Mouse (Mus musculus) myocyte (in vitro differentiated cells): ENCODE measurements around the gene Ptprd. TPM values are rescaled to one million over a fixed set of nuclear protein-coding genes. Genes with fewer than 3 reads are reported as not detected.

ENCODE experiments used
- H3K27me3 ChIP-seq: one replicate; pipeline ENCODE4 v1.6.1; 2011; ENCODE audit not compliant: control insufficient read depth, insufficient read depth, insufficient read length
- H3K36me3 ChIP-seq: one replicate; pipeline ENCODE4 v1.6.1; 2011; ENCODE audit not compliant: control insufficient read depth, insufficient read depth
- H3K4me2 ChIP-seq: one replicate; pipeline ENCODE4 v1.6.1; 2011; ENCODE audit warnings: low read depth, control low read depth
- H3K4me3 ChIP-seq: one replicate; pipeline ENCODE4 v1.5.1; 2011; ENCODE audit warnings: mild to moderate bottlenecking, control low read depth, moderate library complexity
- H3K79me2 ChIP-seq: one replicate; pipeline ENCODE4 v1.6.1; 2011; ENCODE audit not compliant: control insufficient read depth, insufficient read depth
- H3ac ChIP-seq: one replicate; pipeline ENCODE4 v1.6.1; 2011; ENCODE audit not compliant: control insufficient read depth, insufficient read length
- CEBPB ChIP-seq: IDR thresholded peaks from 2 replicates; pipeline ENCODE4 v1.6.1; 2011; ENCODE audit warnings: mild to moderate bottlenecking, moderate library complexity; ENCODE audit not compliant: poor library complexity, insufficient read depth, severe bottlenecking
- E2F4 ChIP-seq: IDR thresholded peaks from one replicate; pipeline ENCODE4 v1.6.1; 2011; ENCODE audit warnings: mild to moderate bottlenecking, control low read depth, moderate library complexity; ENCODE audit not compliant: insufficient read depth
- MAX ChIP-seq: IDR thresholded peaks from one replicate; pipeline ENCODE4 v1.6.1; 2011; ENCODE audit warnings: low read depth, mild to moderate bottlenecking, control low read depth
- MYOD1 ChIP-seq, 3 experiments: IDR thresholded peaks; one replicate each; pipeline ENCODE4 v1.6.1; 2011; ENCODE audit warnings: control low read depth in 2 of 3, low read depth in 2 of 3, mild to moderate bottlenecking in 2 of 3, moderate library complexity in 1 of 3; ENCODE audit not compliant: insufficient read length in 2 of 3, control insufficient read depth in 1 of 3
- MYOG ChIP-seq, 3 experiments: IDR thresholded peaks; one replicate each; pipeline ENCODE4 v1.6.1; 2011; ENCODE audit warnings: control low read depth in 2 of 3, low read depth in 2 of 3, mild to moderate bottlenecking in 2 of 3; ENCODE audit not compliant: insufficient read length in 2 of 3, control insufficient read depth in 1 of 3, insufficient read depth in 1 of 3
- POLR2A ChIP-seq: IDR thresholded peaks from one replicate; pipeline ENCODE4 v1.6.1; 2011; ENCODE audit warnings: low read depth, mild to moderate bottlenecking, control low read depth, moderate library complexity; ENCODE audit not compliant: insufficient read length
- POLR2AphosphoS2 ChIP-seq: IDR thresholded peaks from one replicate; pipeline ENCODE4 v1.6.1; 2011; ENCODE audit warnings: low read depth, control low read depth; ENCODE audit not compliant: insufficient read length
- REST ChIP-seq: IDR thresholded peaks from one replicate; pipeline ENCODE4 v1.6.1; 2011; ENCODE audit warnings: mild to moderate bottlenecking, control low read depth, moderate library complexity; ENCODE audit not compliant: insufficient read depth, insufficient read length
- SRF ChIP-seq: IDR thresholded peaks from one replicate; pipeline ENCODE4 v1.6.1; 2011; ENCODE audit warnings: low read depth; ENCODE audit not compliant: control insufficient read depth, insufficient read length
- TCF12 ChIP-seq: IDR thresholded peaks from one replicate; pipeline ENCODE4 v1.6.1; 2011; ENCODE audit warnings: mild to moderate bottlenecking, control low read depth; ENCODE audit not compliant: poor library complexity, insufficient read depth, severe bottlenecking
- TCF3 ChIP-seq: IDR thresholded peaks from one replicate; pipeline ENCODE4 v1.6.1; 2011; ENCODE audit warnings: low read depth, control low read depth; ENCODE audit not compliant: insufficient read length
- USF1 ChIP-seq: IDR thresholded peaks from one replicate; pipeline ENCODE4 v1.6.1; 2011; ENCODE audit warnings: low read depth, mild to moderate bottlenecking, control low read depth, moderate library complexity
- polyA plus RNA-seq: library from polyadenylated mRNA; unstranded; fragments of >200 nt; fragmentation: generic; extraction: Trizol; gene quantifications from one replicate; pipeline ENCODE4 v1.2.1, GENCODE M21; 2012; ENCODE audit warnings: missing spikeins

Ptprd gene
- polyA plus RNA-seq, 1 experiment, result 2.9 TPM

DNA sequence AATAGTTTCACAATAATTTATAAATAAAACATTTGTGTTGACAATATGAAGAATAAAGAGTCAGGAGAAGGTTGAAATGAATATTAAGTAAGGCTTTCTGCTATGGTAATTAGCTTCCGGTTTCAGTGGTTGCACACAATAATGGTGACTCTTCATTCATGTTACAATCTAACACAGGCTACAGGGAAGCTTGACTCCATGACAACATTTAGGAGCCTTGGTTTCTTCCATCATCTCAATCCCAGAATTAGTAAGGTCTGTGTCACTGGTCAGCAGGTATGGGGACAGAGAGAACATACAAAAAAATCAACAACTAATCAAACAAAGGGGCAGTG is 1921.3 kb downstream of the Ptprd start:
- Histone ChIP-seq H3K4me2 (peak overlapping the region; percentile 81), H3K4me3 (no peak overlapping the region), H3K36me3 (no peaks in the 10 kb centered on the region), H3ac (no peak overlapping the region), H3K79me2 (no peaks in the 10 kb centered on the region), H3K27me3 (no peaks in the 10 kb centered on the region)
- TF ChIP-seq CEBPB (no peak), SRF (no peak), TCF3 (no peak), USF1 (no peak), REST (no peak), TCF12 (no peak), POLR2A (no peak), E2F4 (no peak), POLR2AphosphoS2 (no peak), MYOG (IDR thresholded peaks at IDR 0.05; ENCODE audit: control insufficient read depth in 1 of 3, insufficient read depth in 1 of 3, insufficient read length in 2 of 3, low read depth in 2 of 3) (no peak), MYOD1 (IDR thresholded peaks at IDR 0.05; ENCODE audit: control insufficient read depth in 1 of 3, insufficient read length in 2 of 3, low read depth in 2 of 3) (no peak), MAX (no peak)

DNA sequence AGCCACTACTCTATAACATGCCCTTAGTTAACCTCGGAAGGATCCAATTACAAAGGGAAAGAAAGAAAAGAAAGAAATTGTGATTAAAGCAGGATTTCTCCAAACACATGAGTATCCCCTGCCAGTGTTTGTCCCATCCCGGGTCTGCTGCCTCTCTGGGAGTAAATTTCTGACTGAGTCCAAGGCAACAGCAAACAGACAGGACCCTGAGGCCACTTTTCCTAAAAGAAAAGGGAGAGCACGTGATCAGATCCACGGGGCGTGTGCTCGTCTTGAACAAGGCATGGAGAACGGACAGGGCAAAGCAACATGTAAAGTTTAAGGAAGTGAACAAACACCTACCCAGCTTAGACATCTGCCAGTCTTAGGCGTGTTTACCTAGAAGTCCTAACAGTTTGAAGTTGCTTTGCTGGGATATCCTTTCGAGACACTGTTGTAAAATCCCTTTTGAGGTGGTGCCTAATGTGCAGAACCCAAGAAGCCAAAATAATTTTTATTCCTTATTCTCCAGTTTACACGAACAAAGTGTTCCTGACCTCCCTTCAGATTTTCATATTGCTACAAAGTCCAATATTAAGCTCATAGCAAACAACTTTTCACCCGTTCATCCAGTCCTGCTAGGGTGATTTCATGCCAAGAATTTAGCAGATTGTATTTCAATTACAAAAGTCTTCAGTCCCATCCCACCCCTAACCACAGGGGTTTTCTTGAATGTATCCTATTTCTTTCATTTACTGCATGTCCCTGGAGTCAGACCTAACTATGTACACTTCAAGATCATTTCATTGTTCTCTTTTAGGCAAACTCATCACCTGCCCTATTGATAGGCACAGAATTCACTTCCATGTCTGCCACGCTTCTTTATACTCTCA is 1921.9 kb downstream of the Ptprd start:
- Histone ChIP-seq H3K4me2 (peak overlapping the region; percentile 81), H3K27me3 (no peaks in the 10 kb centered on the region), H3K36me3 (no peaks in the 10 kb centered on the region), H3K79me2 (no peaks in the 10 kb centered on the region), H3K4me3 (no peak overlapping the region), H3ac (no peak overlapping the region)
- peak; percentile 68 for TF ChIP-seq USF1
- no peak for TF ChIP-seq POLR2A

DNA sequence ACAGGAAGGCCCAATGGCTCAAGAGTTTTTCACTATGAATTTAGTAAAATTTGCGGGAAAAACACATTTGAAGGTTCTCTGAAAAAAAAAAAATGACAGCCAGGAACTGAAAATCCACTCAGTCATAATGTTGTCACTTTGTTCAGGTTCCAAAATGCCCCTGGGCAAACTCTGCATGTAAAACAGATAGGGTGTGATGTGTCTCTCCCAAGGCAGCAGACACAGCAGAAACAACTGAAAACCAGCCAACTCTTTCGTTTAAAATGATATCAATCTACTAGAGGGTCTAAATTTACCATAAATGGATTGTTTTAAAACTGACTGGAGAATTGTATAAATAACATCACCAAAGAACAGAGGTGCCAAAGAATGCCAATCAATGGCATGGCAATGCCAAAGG is 1925.7 kb downstream of the Ptprd start:
- H3K4me3 ChIP-seq, result no peak overlapping the region
- H3K4me2 ChIP-seq, result no peak overlapping the region
- no peak for TF ChIP-seq USF1
- TF ChIP-seq TCF12, result no peak
- TF ChIP-seq E2F4, result no peak
- TF ChIP-seq TCF3, result no peak
- TF ChIP-seq MAX, result no peak
- TF ChIP-seq SRF, result no peak
- TF ChIP-seq REST, result no peak
- TF ChIP-seq MYOG (IDR thresholded peaks at IDR 0.05; ENCODE audit: control insufficient read depth in 1 of 3, insufficient read depth in 1 of 3, insufficient read length in 2 of 3, low read depth in 2 of 3), result no peak
- no peak for TF ChIP-seq POLR2AphosphoS2
- no peak for TF ChIP-seq MYOD1 (IDR thresholded peaks at IDR 0.05; ENCODE audit: control insufficient read depth in 1 of 3, insufficient read length in 2 of 3, low read depth in 2 of 3)
- TF ChIP-seq POLR2A, result no peak
- no peak for TF ChIP-seq CEBPB
- no peaks in the 10 kb centered on the region for H3K79me2 ChIP-seq
- no peak overlapping the region for H3ac ChIP-seq
- no peaks in the 10 kb centered on the region for H3K36me3 ChIP-seq
- H3K27me3 ChIP-seq, result no peaks in the 10 kb centered on the region

DNA sequence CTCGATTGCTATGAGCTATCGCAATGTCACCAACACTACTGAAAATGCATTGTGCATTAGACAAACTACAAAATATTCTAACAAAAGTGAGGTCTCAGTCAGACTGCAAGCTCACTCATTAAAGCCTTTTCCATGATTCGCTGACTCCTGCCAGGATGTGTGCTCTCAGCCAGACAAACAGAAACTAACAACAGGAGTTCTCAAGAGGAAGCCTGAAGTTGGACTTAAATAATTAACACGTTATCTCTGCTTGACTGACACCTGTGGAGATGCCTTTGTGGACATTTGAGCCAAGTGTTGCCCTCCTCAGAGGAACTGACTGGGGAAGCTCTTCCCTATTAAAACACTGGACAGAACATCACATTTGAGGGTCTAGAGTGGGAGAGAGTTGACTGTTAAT is 1928.9 kb downstream of the Ptprd start:
- Histone ChIP-seq H3K36me3 (no peaks in the 10 kb centered on the region), H3K79me2 (no peaks in the 10 kb centered on the region)

DNA sequence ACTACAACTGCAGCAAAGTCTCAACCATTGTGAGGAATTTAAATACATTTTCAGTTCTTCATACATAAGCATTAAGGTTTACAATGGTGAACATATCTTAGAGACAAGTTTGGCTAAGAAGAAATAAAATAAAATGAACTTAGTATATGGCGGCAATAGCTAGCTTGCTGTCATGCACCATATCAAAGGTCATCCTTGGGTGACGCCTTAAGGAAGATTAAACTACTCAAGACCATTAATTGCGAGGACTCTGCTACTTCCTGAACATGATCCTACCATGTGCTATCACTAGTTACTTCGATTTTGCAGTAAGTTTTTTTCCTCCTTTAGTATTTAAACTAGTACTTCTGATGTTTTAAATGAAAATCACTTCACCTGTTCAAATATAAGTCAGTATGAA is 1949.0 kb downstream of the Ptprd start:
- Histone ChIP-seq H3ac (no peak overlapping the region), H3K36me3 (no peaks in the 10 kb centered on the region), H3K27me3 (no peaks in the 10 kb centered on the region), H3K4me3 (no peak overlapping the region), H3K4me2 (no peak overlapping the region), H3K79me2 (no peaks in the 10 kb centered on the region)
- TF ChIP-seq MAX, result no peak
- TF ChIP-seq USF1, result no peak
- TF ChIP-seq REST, result no peak
- TF ChIP-seq POLR2A, result no peak
- no peak for TF ChIP-seq POLR2AphosphoS2
- no peak for TF ChIP-seq TCF12
- TF ChIP-seq TCF3, result no peak
- no peak for TF ChIP-seq CEBPB
- TF ChIP-seq MYOD1 (IDR thresholded peaks at IDR 0.05; ENCODE audit: control insufficient read depth in 1 of 3, insufficient read length in 2 of 3, low read depth in 2 of 3), result no peak
- TF ChIP-seq MYOG (IDR thresholded peaks at IDR 0.05; ENCODE audit: control insufficient read depth in 1 of 3, insufficient read depth in 1 of 3, insufficient read length in 2 of 3, low read depth in 2 of 3), result no peak
- TF ChIP-seq SRF, result no peak
- no peak for TF ChIP-seq E2F4

More for the DNA sequence above, 1928.9 kb downstream of the Ptprd start:
- Histone ChIP-seq H3K4me3 (no peak overlapping the region), H3K4me2 (peak overlapping the region; percentile 1), H3ac (no peak overlapping the region), H3K27me3 (no peaks in the 10 kb centered on the region)
- TF ChIP-seq REST (no peak), E2F4 (no peak), CEBPB (no peak), USF1 (no peak)
